Mouse (Mus musculus) telencephalon, adult 2 months (tissue): ENCODE measurements around the gene Plxna4.
A peak's percentile ranks its signal among the peaks of the same experiment; 100 is the strongest.

ENCODE experiments used
- DNase-seq: peaks from one replicate; pipeline ENCODE4 v3.0.0-alpha.2; 2011; ENCODE audit warnings: low read depth, low spot score

Plxna4 gene

DNA sequence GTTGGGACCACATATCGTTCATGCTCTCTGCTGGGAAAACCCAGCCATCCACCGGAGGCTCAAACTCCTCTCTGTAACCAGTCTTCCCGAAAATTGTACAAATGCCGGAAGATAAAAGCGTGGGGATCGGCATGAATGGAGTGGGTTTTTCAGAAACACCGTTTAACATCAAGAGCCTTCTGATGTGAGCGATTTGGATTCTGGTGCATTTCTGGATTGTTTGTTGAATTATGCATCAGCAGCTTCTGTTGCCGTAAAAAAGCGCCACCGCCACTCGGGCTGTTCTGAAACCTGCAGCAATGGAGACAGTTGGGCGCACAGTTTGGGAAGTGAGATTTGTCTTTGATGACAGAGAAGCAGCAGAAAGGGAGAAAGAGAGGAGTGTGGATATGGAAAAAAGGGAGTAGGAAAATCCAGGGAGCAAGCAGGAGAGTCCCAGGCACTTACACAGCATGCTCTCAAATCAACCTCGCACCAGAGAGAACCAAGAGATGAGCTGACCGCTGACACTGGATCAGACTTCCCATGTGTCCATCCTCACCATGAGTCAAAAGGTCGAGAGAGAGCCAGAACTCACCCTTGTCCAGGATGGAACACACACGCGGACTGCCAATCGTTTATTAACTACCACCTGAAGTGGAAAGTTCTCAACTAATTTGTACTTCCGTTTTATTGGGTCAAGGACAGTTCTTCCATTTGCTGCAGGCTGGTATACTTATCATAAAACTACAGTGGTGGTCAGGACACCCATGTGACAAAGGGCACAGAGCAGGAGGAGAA lies 181.5 kb downstream of the Plxna4 start:
- peak; percentile 35 for DNase-seq

DNA sequence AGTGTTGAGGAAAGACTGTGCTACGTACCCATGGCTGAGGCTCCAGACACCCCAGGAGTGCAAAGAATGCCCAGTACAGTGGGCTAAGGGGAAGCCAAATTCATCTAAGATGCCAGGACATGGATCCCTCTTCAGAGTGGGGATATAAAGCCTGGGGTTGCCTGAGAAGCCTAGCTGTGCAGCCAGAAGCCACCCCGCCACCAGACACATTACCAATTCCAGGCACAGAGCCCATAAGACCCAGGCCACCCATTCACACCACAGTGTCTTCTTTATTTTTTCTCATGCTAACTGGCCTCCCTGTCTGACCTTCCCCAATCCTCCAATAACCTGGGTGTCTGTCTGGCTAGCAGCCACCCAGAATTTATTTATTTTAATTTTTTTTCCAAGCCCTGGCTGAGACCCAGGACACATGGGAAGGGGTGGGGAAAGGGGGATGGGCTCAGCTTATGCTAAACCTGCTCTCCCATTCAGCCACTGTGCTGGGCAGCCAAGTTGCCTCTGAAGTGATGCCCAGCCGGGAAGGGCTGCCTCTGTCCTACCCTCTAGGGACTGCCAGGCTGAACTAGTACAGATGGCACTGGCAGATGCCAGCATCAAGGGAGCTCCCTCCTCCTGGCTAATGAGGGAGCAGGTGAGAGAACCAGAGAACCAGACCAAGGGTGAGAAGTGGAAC lies 185.3 kb downstream of the Plxna4 start:
- no peak for DNase-seq

DNA sequence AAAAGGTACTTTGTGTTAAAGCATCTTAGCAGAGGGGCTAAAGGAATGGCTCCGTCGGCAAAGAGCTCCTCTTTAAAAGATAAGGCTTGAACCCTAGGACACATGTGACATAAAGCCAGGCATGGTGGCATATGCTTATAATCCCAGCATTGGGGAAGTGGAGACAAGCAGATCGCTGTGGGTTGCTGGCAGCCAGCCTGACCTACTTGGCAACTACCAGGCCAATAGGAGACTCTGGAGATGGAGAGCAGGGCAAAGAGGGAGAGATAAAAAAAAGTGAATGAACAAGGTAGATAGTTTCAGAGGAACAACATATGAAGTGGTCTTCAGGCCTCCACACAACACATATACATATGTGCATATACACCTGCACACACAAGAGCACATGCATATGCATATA lies 189.7 kb downstream of the Plxna4 start:
- no peak for DNase-seq

DNA sequence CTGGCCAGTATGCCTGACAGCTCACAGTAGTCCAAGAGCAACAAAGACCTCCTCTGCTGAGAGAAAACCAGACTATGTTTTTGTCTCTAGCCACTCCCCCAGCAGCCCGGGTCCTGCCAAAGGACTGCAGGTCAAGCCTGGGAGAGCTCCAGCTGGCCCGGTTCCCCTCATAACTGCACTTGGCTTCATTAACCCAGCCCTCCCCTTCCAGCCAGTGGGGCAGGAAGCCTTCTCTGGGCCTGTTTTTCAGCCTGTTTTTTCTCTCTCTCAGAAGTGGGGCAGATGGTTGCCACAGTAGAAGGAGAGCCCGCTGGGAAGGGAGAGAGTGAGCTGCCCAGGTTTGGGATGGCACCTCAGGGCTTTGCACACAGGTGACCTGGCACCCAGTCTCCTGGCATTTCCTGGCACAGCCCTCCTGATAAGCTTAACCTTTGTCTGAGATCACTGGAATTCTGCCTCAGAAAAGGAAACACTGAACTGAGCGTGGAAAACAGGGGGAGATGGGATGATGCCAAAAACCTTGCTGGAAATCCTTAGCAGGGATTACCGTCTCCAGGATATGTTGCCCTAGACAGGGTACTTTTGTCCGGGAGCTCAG lies 190.8 kb downstream of the Plxna4 start:
- no peak for DNase-seq

DNA sequence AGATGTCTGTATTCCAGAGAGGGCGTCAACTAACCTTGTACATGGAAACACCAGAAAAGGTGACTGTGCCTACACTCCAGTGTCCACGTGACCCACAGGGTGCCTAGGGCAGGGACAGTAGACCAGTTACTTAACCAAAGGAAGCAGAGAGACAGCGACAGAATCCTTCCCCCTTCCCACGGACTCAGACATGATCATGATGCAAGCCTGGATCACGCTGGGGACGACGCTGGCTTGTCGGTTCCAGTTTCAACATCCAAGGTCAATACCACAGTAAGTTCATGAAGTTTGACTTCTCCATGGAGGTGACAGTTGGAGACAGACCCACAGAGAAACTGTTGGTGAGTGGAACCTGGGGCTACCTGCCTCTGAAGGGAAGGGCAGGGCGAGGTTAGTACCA lies 192.6 kb downstream of the Plxna4 start:
- no peak for DNase-seq

DNA sequence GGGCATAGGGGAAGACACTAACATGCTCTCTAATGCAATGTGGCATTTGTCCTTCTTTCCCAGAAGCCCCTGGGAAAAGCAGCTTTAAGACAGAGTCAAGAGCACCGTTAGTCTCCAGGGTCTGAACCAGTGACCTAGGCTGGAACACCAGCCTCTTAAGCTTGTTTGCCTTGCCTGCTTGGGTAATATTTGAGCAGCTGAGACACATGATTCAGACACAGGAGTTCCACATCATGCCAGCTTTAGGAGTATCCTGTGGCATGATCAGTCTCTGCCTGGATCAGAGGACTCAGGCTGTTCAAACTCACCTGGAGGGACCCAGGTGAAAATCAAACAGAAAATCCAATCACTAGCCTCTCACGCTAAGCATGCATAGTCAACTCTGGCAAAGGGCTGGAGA lies 195.7 kb downstream of the Plxna4 start:
- DNase-seq = no peak

DNA sequence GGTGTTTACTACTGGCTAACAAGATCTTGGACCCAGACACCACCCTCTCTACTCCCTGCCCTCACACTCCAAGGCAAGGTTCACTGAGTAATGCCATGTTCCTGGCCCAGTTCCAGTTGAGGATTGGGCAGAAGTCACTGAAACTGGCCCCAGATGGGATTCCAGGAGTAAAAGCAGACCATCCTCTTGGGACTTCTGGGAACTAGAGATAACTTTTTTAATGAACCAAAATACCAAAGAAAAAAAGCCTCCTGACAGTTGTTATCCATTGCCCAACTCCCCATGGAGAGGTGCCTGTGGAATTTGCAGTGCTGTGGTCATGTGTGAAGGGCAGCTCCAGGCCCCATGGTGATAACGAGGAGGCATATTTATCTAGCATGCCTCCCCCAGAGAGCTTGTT lies 199.7 kb downstream of the Plxna4 start:
- no peak for DNase-seq

DNA sequence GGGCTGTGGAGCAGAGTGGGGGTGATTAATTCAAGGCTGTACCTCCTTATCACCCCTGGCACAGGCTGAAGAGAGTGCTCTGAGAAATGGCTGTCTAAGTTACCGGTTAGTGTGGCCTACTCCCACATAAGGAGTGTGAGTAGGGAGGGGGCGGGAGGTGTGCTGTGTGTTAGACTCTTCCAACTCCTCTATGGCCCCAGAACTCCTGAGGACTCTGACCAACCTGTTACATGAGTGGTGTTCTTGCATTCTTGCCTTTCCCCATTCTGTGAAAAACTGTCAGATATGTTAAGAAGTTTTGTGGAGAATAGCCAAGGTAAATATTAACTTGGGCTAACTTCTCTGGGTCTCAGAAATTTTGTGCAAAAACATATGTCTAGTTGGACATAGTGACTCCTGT lies 201.1 kb downstream of the Plxna4 start:
- DNase-seq = no peak

DNA sequence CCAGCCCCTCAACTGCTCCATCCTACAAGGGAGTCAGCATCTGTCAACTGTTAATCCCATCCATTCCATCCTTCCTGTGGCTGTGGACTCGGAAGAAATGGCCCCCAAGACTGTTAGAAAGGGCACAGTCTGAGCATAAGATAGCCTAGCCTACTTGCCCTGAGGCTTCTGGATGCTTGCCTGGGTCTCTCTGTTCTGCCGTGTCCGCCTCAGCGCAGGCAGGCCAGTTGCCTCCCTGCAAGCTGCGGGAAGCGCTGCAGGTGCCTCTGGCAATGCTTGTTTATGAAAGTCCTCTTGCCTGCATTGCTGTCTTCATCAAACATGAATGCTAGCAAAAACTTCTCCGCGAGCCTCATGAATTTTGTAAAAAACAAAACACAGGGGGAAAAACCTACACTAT lies 203.1 kb downstream of the Plxna4 start:
- no peak for DNase-seq

DNA sequence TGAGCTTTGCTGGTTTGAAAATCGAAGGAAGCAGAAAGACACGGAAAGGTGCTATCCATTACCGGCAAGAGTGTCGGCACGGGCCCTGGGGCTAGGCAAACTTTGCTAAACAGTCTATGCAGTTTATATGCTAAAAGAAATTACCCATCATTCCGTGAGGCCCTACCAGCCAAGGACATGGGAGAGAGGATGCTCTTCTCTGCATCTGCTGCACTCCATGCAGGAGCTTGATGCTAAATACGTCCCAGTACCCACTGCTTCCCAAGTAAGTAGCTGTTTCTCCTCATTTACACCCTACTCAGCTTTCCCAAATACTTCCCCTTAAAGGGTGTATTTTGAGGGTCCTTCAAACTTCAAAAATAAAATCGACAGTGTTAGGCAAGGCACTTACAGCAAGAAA lies 203.6 kb downstream of the Plxna4 start:
- DNase-seq = peak; percentile 15

DNA sequence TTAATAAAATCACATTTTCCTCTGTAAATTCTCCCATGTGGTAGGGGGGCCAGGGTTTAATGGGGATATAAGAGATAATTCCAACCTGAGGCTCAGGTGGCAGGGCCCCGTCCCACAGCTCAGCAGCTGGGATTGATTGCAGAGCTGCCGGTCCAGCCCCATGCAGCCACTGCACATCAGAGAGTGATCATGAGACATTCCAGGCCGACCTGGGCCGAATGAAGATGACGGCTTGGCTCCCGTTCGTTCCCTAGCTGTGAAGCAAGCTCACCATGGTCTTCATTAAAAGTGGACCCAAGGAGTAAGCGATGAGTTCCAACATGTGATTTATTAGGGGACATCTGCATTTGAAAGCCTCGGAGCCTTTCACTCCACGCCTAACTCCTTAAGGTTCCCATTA lies 206.5 kb downstream of the Plxna4 start:
- no peak for DNase-seq

DNA sequence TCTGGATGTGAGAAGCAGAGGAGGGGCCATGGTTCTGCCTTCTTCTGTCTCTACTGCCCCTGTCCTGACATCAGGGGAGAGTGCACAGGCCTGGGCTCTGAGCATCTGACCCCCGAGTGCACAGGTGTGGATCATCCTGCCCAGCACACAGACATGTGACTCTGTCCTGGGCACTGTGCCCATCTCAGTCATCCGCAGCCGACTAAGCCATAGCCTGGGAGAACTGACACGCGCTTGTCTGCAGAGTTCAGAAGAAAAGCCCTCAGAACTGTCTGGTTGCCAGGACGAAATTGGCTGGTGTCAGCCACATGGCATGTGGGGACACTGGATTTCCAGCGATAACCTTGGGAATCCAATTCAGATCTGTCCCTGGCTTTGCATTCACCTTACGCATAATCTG lies 210.8 kb downstream of the Plxna4 start:
- peak; percentile 12 for DNase-seq

DNA sequence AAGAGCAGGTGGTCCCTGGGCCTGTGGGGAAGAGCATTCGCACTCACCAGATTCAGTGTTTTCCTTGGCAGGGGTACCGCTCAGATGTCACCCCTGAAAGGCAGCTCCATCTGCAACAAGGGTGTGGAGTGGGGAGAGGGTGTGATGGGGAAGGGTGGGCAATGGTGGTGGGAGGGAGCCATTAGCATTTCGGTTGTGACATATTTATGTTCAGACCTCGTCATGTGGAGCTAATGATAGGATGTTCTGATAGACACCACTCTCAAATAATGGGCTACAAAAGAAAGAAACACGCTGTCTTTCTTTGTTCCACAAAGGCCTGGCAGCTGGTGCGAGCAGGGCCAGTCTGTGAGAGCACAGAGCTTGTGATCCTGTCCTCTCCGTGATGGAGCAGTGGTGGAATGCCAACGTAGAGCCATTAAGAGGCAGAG lies 214.0 kb downstream of the Plxna4 start:
- DNase-seq = peak; percentile 8

DNA sequence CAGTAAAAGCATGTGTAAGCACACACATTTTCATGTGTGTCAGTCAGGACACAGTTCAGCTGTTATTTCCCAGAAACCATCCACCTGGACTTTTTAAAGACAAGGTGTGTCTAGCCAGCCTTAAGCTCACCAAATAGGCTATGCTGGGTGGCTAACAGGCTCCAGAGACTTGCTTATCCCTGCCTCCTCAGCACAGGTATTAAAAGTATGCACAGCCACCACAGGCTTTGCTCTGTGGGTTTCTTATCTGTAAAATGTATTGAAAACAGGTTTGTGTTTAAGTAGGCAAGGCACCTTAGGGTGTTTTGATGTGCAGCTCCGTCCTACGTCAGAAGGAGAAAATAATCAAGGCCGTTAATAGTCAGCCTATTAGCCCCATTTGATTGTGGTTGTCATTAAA lies 218.9 kb downstream of the Plxna4 start:
- DNase-seq = no peak

DNA sequence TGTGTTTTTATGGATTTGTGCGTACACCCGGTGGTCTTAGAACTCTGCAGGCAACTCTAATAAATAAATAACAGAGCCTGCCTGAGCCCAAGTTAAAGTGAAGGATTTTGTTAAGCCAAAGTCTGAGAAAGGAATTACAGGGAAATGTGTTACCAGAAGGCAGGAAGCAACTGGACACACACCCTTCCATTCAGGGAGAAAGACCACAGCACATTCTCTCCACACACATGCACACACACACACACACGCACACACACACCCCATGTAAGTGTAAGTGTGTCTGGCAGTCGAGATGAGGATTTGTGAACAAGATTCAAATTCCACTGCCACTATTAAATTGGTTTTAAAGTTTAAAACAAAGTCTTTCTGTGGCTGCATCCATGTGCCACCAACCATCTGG lies 219.6 kb downstream of the Plxna4 start:
- no peak for DNase-seq

DNA sequence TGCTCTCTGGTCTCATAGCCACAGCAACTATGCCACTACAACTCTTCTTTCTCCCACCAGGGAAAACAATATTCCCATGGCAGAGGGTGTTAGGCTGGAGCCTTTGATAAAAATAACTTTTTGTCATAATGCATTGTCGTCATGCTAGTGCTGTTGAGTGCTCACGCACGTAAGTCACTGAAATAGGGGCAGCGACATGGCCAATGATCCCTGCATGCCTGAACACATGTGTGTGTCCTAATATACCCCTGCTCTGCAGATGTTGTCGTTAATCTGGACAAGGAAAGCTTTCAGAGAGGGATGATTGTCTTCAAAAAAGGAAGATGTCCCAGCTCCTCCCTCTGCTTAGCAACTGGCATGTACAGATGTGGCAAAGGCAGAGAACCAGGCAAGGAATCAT lies 223.1 kb downstream of the Plxna4 start:
- DNase-seq = no peak

DNA sequence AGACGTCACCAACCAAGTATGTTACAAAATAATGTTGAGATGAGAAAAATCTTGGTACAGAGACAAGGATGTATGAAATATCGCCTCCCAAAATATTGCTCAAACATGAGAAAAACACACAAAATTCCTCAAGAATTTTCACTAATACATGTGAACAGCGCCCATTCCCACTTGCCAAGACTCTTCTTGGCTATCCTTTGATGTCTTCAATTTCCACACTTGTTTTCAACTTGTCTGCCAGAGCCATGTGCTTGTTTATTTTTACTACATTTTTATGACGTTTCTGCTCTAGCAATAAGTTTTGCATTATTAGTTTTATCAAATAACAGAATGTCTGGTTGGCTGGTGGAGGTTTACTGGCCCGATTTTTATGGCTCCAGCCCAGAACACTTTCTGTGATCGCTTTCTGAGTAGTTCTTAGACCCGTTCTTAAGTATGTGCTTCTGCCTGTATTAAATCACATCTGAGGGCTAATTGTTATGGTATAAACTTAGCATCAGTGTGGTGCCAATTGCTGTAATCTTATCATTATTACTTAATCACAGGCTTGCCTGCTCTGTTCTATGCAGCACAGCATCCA lies 224.4 kb downstream of the Plxna4 start:
- no peak for DNase-seq

DNA sequence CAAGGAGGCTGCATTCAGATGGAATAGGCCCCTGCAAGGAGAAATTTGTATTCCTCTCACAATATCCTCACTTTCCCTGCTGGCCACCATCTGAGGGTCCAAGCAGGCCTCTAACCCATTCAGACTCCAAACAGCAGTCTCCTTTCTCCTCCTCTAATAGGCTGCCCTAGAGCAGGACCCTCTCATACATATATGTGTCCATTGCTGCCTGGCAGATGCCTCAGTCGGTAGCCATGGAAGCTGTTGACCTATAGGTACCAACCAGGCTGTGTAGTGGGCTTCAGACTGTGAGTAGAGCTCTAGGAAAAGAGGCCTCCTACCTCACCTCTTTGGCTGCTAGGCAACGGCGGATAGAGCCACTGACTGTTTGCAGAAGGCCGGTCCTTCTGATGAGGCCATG lies 225.6 kb downstream of the Plxna4 start:
- DNase-seq = no peak

DNA sequence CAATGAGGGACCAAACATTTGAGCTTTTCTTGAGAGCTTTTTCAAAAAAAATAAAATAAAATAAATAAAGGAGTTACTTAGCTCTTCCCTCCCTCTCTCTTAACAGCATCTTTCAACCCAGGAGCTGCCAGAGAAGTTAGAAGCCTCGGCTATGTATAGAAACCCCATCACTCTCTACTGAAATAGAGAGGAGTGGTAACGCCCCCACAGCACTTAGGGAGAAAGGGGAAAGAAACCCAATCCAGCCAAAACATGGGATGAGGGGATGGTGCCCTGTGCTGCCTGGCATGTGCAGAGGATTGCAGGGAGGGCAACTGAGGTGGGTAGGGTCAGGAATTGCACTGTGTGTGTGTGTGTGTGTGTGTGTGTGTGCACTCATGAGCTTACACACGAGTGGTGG lies 228.3 kb downstream of the Plxna4 start:
- peak; percentile 81 for DNase-seq

DNA sequence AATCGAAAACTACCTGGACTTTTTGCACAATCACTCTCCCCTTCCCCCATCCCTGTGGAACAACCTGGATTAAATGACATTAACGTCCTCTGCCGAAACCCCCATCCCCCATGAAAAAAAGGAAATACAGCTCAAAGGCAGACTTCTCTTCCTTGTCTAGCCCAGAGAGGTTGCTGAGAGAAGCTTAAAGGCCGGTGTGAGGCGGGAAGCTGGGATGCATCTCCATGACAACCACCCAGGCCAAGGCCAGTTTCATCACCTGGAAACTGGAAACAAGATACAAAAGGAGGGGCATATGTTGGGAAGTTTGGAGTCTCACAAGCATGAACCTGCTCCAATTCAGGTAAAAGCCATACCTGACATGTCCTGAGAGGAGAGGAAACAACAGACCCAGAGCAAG lies 230.5 kb downstream of the Plxna4 start:
- no peak for DNase-seq

DNA sequence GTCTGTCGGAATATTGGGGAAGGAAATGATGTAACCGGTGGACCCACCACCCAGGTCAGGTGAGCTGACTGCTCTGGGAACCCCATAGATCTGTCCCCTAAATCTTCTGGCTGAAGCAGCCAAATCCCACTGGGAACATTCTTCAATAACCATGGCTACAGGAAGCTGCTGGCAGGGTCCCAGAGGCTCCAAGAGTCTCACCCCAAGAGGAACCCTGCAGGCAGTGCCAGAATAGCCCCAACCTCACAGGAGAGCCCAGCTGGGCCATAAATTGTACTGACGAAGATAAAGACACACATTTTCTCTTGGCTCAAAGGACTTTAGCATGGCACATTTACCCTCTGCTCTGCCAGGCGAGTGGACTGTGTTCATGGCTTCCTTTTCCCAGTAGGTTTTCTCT lies 232.4 kb downstream of the Plxna4 start:
- DNase-seq = no peak

DNA sequence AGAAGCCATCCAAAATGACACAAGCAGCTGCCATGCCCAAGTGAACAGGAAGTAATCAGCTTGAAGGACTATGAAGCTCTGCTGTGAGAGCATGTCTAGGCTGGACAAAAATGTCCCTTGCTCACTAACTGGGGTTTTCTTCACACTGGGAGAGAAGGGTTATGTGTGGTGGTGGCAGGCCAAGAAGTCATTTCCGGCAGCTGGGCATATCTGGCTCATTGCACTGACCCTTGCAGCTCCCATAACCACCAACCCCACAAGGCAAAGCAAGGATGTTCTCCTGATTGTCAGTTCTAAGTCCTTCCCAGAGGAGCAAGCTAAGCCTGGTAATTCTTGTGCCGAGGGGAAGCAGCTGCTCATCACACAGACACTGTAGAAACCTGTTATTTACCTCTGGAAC lies 239.0 kb downstream of the Plxna4 start:
- no peak for DNase-seq

DNA sequence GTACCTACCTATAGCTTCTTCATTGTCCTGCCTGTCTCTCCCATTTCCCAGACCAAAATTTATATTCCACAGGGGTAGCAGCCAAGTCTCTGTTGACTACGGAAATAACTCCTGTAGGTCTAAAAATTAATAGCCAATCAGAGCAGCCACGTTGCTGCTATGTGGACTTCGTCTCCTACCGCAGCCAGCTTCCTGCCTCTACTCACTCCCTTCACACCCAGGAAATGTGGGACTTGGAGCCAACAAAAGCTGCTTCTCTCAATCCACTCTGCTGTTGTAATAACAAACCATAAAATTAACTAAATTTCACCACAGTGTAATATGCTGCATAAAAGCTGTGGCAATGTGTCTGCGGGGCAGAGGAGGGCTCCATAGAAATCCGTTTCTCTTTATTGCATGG lies 239.9 kb downstream of the Plxna4 start:
- no peak for DNase-seq
